Mouse (Mus musculus) embryo, embryonic 11 days (tissue): ENCODE measurements around the gene Dhrs1.

Experiments used
- DNase-seq: peaks from one replicate; pipeline ENCODE4 v3.0.0-alpha.2; 2015

Gene Dhrs1

GRCm38 (mm10) chr14:55745180-55745860 lies at the start of gene Dhrs1, which contains the start of gene Nop9:
Gene Dhrs1 (minus strand): TSS chr14:55745690.
Gene Nop9 (plus strand): TSS chr14:55745693.
- peak; percentile 93 for DNase-seq

DNA sequence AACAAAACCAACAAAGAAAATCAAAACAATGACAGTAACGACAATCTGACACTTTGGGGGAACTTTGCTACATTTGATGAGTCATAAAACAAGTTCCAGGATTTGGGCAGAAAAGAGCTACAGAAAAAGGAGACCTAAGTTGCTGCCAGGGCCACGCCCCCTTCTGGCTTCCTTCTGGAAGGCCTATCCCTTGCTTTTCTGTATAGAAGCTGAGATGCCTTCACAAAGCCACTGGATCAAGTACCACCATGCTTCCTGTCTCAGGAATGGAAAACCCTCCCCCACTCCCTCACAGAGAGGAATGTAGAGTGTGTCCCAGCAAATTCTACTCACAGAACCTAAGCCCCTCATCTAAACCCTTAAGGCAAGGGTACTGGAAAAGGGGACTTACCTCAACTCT lies 48.5 kb upstream of the Dhrs1 start:
- DNase-seq = no peak

GRCm38 (mm10) chr14:55793461-55793860 lies 48.0 kb upstream of the Dhrs1 start:
- DNase-seq = no peak

- DNase-seq = peak; percentile 61
These were observed 43.0 kb upstream of the Dhrs1 start, which contains the start of gene Ripk3 for GRCm38 (mm10) chr14:55788256-55789050. Gene Ripk3 (minus strand): TSS chr14:55788865.

GRCm38 (mm10) chr14:55787731-55788130 lies 42.2 kb upstream of the Dhrs1 start:
- DNase-seq = no peak

- no peak for DNase-seq
These were observed 39.7 kb upstream of the Dhrs1 start for GRCm38 (mm10) chr14:55785195-55785594.

- DNase-seq = peak; percentile 40
These were observed 38.4 kb upstream of the Dhrs1 start, which contains the start of gene Adcy4 for GRCm38 (mm10) chr14:55783958-55784235. Gene Adcy4 (minus strand): TSS chr14:55784095.

GRCm38 (mm10) chr14:55783171-55783957 lies 37.9 kb upstream of the Dhrs1 start:
- peak; percentile 87 for DNase-seq

DNA sequence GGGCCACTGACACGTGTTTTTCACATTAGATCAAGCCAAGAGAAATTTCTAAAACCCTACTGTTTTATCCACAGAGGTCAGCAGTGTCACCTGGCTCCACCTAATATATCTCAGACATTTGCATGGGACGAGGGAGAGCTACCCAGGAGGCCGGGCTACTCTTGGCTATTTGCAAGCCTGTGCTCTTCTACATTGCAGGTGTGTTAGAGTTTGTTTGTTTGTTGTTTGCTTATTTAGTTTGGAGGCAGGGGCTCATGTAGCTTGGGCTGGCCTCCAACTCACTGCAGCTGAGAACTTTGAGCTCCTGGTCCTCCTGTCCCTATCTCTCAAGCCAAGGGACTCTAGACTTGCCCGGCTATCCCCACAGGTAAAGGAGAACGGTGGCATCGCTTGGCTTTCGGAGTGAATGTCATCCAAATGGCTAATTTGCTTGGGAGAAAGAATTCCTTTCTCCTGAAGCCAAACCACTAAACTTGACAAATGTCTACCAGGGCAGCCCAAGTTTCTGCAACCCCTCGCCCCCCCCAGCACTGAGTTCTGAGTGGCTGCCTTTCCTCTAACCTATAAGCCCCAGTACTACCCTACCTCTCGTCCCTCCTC lies 37.0 kb upstream of the Dhrs1 start:
- no peak for DNase-seq

- DNase-seq = peak; percentile 89
These were observed 35.8 kb upstream of the Dhrs1 start for GRCm38 (mm10) chr14:55781310-55781709.

DNA sequence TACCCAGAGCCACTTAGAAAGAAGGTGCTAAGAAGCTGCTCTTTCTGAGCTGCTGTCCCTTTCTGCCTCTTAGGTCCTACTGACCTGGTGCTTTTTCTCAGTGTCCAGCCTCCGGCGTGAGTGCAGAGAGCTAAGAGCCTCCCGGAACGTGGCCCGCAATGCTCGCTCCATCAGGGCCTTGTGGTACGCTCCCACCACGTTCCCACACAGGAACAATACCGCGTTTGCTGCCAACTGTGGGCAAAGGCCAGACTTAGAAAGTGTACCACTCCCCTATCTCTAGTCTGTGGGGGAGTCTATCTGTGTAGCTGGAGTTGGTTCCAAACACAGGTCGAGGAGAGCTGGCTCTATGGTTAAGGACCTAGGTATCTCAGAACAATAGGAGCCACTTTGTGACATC lies 35.2 kb upstream of the Dhrs1 start:
- no peak for DNase-seq

- DNase-seq = no peak
These were observed 34.2 kb upstream of the Dhrs1 start for GRCm38 (mm10) chr14:55779656-55780055.

DNA sequence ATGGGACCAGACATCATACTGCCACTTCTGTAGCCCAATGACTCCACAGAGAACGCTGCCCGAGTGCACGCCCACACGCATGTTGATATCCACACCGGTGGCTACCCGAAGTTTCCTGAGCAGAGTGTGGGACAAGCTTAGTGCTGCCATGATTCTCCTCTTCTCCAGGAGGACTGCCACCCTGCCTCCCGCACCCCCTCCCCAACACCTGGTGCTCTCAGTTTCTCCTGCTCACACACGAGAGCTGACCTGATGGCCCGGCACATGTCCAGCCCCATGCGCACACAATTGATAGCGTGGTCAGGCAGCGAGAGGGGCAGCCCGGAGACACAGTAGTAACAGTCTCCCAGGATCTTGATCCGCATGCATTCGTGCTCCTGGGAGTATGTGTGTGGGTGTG lies 33.2 kb upstream of the Dhrs1 start:
- DNase-seq = no peak

- no peak for DNase-seq
These were observed 32.3 kb upstream of the Dhrs1 start for GRCm38 (mm10) chr14:55777806-55778205.

DNA sequence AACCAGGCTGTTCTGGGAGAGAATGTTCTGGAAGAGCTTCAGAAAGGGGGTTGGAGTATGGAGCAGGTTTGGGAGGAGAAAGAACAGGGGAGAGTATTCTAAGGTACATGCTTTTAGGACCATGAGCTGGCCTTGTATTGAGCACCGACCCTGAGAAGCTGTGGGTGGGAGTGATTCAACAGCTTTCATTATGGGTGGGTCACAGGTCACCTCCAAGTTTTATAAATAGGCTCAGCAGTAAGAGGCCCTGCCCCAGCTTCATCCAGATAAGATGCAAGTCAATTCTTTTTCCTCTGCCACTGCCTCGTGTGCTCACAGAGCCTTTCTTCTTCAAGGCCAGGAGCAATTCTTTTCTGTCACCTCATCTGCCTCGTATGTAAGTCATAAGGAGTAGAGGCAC lies 31.7 kb upstream of the Dhrs1 start:
- no peak for DNase-seq

DNA sequence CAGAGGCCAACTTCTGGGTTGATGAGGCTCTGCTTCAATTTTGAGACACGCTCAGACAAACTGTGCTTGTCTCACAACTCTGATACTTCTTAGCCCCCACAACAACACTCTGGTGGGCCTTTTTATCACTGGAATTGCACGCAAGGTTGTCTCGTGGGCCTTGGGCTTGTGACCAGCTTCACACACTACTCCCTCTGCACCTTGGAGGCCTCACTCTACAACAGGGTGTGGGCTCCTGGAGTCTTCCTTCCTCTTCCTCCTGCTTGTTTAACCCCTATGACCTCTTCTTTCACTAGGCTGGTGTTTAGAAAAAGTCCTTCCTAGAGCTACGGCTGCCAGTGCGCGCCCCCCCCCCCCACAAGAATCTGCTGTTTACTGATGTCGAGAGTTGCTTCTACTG lies 31.2 kb upstream of the Dhrs1 start:
- no peak for DNase-seq

DNA sequence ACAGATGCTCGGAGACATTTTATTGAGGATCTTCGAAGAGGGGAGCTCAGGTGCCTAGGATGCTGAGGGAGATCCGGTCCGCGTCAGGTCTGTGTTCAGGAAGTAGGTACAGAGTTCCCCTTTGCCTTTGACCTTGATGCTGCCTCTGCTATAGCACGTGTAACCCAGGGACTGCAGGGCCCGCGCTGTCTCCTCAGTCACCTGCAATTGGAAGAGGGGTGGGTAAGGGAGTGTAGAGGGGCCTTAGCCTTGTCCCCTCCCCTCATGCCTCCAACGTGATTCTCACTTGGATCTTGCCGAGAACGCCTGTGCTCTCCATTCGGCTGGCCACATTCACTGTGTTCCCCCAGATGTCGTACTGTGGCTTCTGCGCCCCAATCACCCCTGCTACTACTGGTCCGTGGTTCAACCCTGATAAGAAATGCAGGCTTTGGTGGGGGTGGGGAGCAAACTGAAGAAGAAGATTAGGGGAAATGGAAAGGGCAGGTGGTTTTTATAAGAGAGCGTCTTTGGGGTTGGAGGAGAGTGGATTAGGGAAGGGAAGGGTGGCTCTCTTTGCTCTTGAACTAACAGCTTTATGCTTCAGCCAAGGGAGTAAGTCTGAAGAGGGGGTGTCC lies 23.7 kb upstream of the Dhrs1 start:
- DNase-seq = no peak

GRCm38 (mm10) chr14:55768555-55768954 lies 23.1 kb upstream of the Dhrs1 start:
- DNase-seq = no peak

- DNase-seq = peak; percentile 84
These were observed 22.3 kb upstream of the Dhrs1 start for GRCm38 (mm10) chr14:55767519-55768414.

DNA sequence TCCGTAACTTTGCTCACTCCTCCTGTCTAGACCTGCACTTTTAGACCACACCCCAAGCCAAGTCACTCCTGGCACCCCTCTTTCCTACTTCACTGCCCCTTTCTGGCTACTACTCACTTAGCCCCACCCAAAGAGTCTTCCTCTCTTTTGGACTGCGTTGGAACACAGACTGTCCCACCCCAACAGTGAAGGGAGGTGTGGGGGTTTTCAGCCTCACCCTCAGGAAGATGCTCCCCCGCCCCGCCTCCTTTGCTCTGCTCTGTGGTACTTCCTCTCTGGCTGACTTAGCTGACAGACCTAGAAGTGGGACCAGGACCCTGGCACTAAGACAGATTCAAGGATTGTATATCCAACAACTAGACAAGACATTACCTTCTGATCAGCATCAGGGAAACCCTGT lies 20.2 kb upstream of the Dhrs1 start, which contains the start of gene Ltb4r1:
TSS of gene Ltb4r1 (plus strand) at position 267 of the 400 bp plus-strand sequence.
- no peak for DNase-seq

DNA sequence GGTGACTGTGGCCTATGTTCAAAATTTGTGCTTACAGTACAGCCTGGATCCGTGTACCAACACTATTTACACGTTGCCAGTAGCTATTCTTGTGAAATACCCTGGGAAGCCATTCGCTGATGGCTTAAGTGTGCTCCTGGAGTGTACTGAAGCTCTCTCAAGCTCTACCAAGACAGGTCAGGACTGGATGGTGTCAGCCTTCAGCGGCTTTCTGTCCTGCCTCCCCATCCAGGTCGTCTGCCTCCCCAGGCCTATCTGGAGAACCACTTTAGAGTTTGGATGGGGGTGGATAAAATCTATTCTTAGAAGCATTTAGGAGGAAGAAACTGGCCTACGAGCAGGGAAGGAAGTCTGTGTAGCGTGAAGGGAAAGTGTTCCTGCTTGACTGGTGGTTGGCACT lies 17.7 kb upstream of the Dhrs1 start:
- DNase-seq = no peak
